Comparison of ENCODE assay signal across 8 mouse cellular contexts in the genomic region with DNA sequence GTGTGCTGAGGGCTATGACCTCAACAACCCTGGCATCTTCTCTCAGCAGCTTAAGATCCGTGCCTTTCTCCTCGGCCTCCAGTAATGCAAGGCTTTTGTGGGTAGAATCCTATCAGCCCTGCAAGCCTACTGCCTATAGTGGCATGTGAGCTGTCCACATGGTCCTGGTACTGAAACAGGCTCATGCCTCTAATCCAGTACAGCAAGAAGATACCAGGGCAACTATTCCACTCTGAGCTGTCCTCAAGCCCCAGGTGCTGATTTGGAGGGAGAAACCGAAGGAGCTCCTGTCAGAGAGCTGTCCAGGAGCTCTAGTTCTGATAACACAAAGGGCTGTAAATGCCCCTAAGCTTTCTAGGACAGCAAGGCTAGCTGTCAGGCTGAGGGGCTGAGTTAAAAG.
DNase-seq lines count a peak whose midpoint lies in the region; ATAC-seq lines count a peak whose summit lies in the region.

No protein-coding gene starts in this region.

- H3K4me3 ChIP-seq in lung, embryonic 15.5 days = no peak overlapping the region

- 10% methylated on average over 3 of the region's 3 CpGs for WGBS in lung, embryonic 15.5 days

- H3K9ac ChIP-seq in lung, embryonic 15.5 days = no peak overlapping the region

- H3K4me2 ChIP-seq in lung, embryonic 15.5 days = no peak overlapping the region

- H3K27me3 ChIP-seq in lung, embryonic 15.5 days = no peaks in the 10 kb centered on the region

- DNase-seq in right cerebral cortex, postnatal 4 days = peak; percentile 30
- DNase-seq in right cerebral cortex, adult 2 months (ENCODE audit: low spot score in 2 of 2) = no peak
- peak; percentile 81 for DNase-seq in adrenal gland, postnatal 10 days
- DNase-seq in forelimb bud, embryonic 11.5 days (ENCODE audit: low read depth, low spot score) = peak; percentile 96
- peak; percentile 43 for DNase-seq in kidney, adult 11 months
- DNase-seq in urinary bladder, postnatal 25 days (ENCODE audit: low spot score) = peak; percentile 9
- no peak for DNase-seq in left cerebral cortex, postnatal 36 days (ENCODE audit: low spot score in 2 of 2)

- ATAC-seq in lung, embryonic 15.5 days (ENCODE audit: borderline replicate concordance, extremely low read depth, low FRiP score, low TSS enrichment) = peak; percentile 65; the same call in 1 of the 2 replicates

- intact Hi-C loops in left cerebral cortex, postnatal 36 days (cut with DNase I) = no loop called here

- no peaks in the 10 kb centered on the region for H3K9me3 ChIP-seq in lung, embryonic 15.5 days

- H3K4me1 ChIP-seq in lung, embryonic 15.5 days = no peaks in the 10 kb centered on the region

- H3K36me3 ChIP-seq in lung, embryonic 15.5 days = no peaks in the 10 kb centered on the region

- H3K27ac ChIP-seq in lung, embryonic 15.5 days = no peak overlapping the region

Comparison
In these comparisons a context has a peak if more than half of its experiments do, and no peak if none do; other contexts are left out.
1. DNase-seq: peak in right cerebral cortex, postnatal 4 days (single experiment), adrenal gland, postnatal 10 days (single experiment), forelimb bud, embryonic 11.5 days (single experiment), kidney, adult 11 months (single experiment) and urinary bladder, postnatal 25 days (single experiment); none in right cerebral cortex, adult 2 months (0 of 2) and left cerebral cortex, postnatal 36 days (0 of 2).